Mouse (Mus musculus): ENCODE data around the gene Pik3r6. TPM values are rescaled to one million over a fixed set of nuclear protein-coding genes. Genes with fewer than 3 reads are reported as not detected.

Pik3r6 gene
- total and polyA plus RNA-seq, 2 experiments from 2014 or later, result 1.2 to 1.8 TPM

GRCm38 (mm10) chr11:68489236-68489635 is 13.6 kb upstream of the Pik3r6 start:
- Histone ChIP-seq H3K36me3 (ENCODE audit: insufficient read depth, low read length) (no peaks in the 10 kb centered on the region), H3K4me2 (ENCODE audit: low read depth, low read length, poor library complexity, severe bottlenecking) (no peak overlapping the region), H3K4me3 (ENCODE audit: low read depth, low read length) (no peak overlapping the region), H3K4me1 (ENCODE audit: insufficient read depth, low read length) (no peaks in the 10 kb centered on the region), H3K9ac (replicated peaks; ENCODE audit: low read length, poor library complexity, severe bottlenecking) (no peak overlapping the region), H3K27ac (ENCODE audit: low read depth, low read length) (no peak overlapping the region), H3K27me3 (ENCODE audit: insufficient read depth, low read length) (no peaks in the 10 kb centered on the region), H3K9me3 (ENCODE audit: low read length) (no peaks in the 10 kb centered on the region)
- no peak for ATAC-seq (ENCODE audit: low FRiP score)
- 29% methylated on average over 2 of the region's 2 CpGs for WGBS
- TF ChIP-seq CTCF (IDR thresholded peaks at IDR 0.05), result no peak
- DNase-seq (ENCODE audit: low spot score), result no peak

- no peaks in the 10 kb centered on the region for H3K4me1 ChIP-seq (ENCODE audit: insufficient read depth, low read length)
- ATAC-seq (ENCODE audit: low FRiP score) (no peak), DNase-seq (ENCODE audit: low spot score) (no peak)
- no peak overlapping the region for H3K4me3 ChIP-seq (ENCODE audit: low read depth, low read length)
- H3K4me2 ChIP-seq (ENCODE audit: low read depth, low read length, poor library complexity, severe bottlenecking), result no peak overlapping the region
- H3K9ac ChIP-seq (replicated peaks; ENCODE audit: low read length, poor library complexity, severe bottlenecking), result no peak overlapping the region
- H3K27ac ChIP-seq (ENCODE audit: low read depth, low read length), result no peak overlapping the region
- no peaks in the 10 kb centered on the region for H3K9me3 ChIP-seq (ENCODE audit: low read length)
- H3K36me3 ChIP-seq (ENCODE audit: insufficient read depth, low read length), result no peaks in the 10 kb centered on the region
- WGBS, result 92% methylated on average over 11 of the region's 11 CpGs
- H3K27me3 ChIP-seq (ENCODE audit: insufficient read depth, low read length), result no peaks in the 10 kb centered on the region
- no peak for TF ChIP-seq CTCF (IDR thresholded peaks at IDR 0.05)
Measured at GRCm38 (mm10) chr11:68492592-68492991, 10.2 kb upstream of the Pik3r6 start.

GRCm38 (mm10) chr11:68493760-68494159 is 9.1 kb upstream of the Pik3r6 start:
- Histone ChIP-seq H3K27me3 (ENCODE audit: insufficient read depth, low read length) (no peaks in the 10 kb centered on the region), H3K4me1 (ENCODE audit: insufficient read depth, low read length) (no peaks in the 10 kb centered on the region), H3K27ac (ENCODE audit: low read depth, low read length) (no peak overlapping the region), H3K9me3 (ENCODE audit: low read length) (no peaks in the 10 kb centered on the region), H3K9ac (replicated peaks; ENCODE audit: low read length, poor library complexity, severe bottlenecking) (no peak overlapping the region), H3K4me3 (ENCODE audit: low read depth, low read length) (no peak overlapping the region), H3K4me2 (ENCODE audit: low read depth, low read length, poor library complexity, severe bottlenecking) (no peak overlapping the region), H3K36me3 (ENCODE audit: insufficient read depth, low read length) (no peaks in the 10 kb centered on the region)
- no peak for TF ChIP-seq CTCF (IDR thresholded peaks at IDR 0.05)
- DNase-seq (ENCODE audit: low spot score), result no peak
- WGBS, result 81% methylated on average over 5 of the region's 5 CpGs
- ATAC-seq (ENCODE audit: low FRiP score), result no peak

GRCm38 (mm10) chr11:68497081-68497480 is 5.7 kb upstream of the Pik3r6 start:
- Histone ChIP-seq H3K4me3 (ENCODE audit: low read depth, low read length) (no peak overlapping the region), H3K36me3 (ENCODE audit: insufficient read depth, low read length) (no peaks in the 10 kb centered on the region), H3K9me3 (ENCODE audit: low read length) (no peaks in the 10 kb centered on the region), H3K4me1 (ENCODE audit: insufficient read depth, low read length) (no peaks in the 10 kb centered on the region), H3K27me3 (ENCODE audit: insufficient read depth, low read length) (no peaks in the 10 kb centered on the region), H3K4me2 (ENCODE audit: low read depth, low read length, poor library complexity, severe bottlenecking) (no peak overlapping the region), H3K27ac (ENCODE audit: low read depth, low read length) (no peak overlapping the region), H3K9ac (replicated peaks; ENCODE audit: low read length, poor library complexity, severe bottlenecking) (no peak overlapping the region)
- ATAC-seq (ENCODE audit: low FRiP score) (no peak), DNase-seq (ENCODE audit: low spot score) (no peak)
- WGBS, result 85% methylated on average over 6 of the region's 6 CpGs
- TF ChIP-seq CTCF (IDR thresholded peaks at IDR 0.05), result no peak

- H3K9ac ChIP-seq (replicated peaks; ENCODE audit: low read length, poor library complexity, severe bottlenecking), result no peak overlapping the region
Measured at GRCm38 (mm10) chr11:68498517-68498916, 4.3 kb upstream of the Pik3r6 start.

GRCm38 (mm10) chr11:68498999-68499699 is 3.7 kb upstream of the Pik3r6 start:
- no peaks in the 10 kb centered on the region for H3K9me3 ChIP-seq (ENCODE audit: low read length)
- no peaks in the 10 kb centered on the region for H3K36me3 ChIP-seq (ENCODE audit: insufficient read depth, low read length)
- H3K4me3 ChIP-seq (ENCODE audit: low read depth, low read length), result no peak overlapping the region
- WGBS, result 64% methylated on average over 8 of the region's 8 CpGs
- H3K4me2 ChIP-seq (ENCODE audit: low read depth, low read length, poor library complexity, severe bottlenecking), result no peak overlapping the region
- DNase-seq (ENCODE audit: low spot score) (no peak), ATAC-seq (ENCODE audit: low FRiP score) (no peak)
- TF ChIP-seq CTCF (IDR thresholded peaks at IDR 0.05), result no peak
- no peak overlapping the region for H3K27ac ChIP-seq (ENCODE audit: low read depth, low read length)
- no peak overlapping the region for H3K9ac ChIP-seq (replicated peaks; ENCODE audit: low read length, poor library complexity, severe bottlenecking)
- no peaks in the 10 kb centered on the region for H3K4me1 ChIP-seq (ENCODE audit: insufficient read depth, low read length)
- H3K27me3 ChIP-seq (ENCODE audit: insufficient read depth, low read length), result no peaks in the 10 kb centered on the region

More at GRCm38 (mm10) chr11:68498517-68498916, 4.3 kb upstream of the Pik3r6 start:
- ATAC-seq (ENCODE audit: low FRiP score) (no peak), DNase-seq (ENCODE audit: low spot score) (no peak)
- no peak overlapping the region for H3K4me3 ChIP-seq (ENCODE audit: low read depth, low read length)
- H3K4me2 ChIP-seq (ENCODE audit: low read depth, low read length, poor library complexity, severe bottlenecking), result no peak overlapping the region
- TF ChIP-seq CTCF (IDR thresholded peaks at IDR 0.05), result no peak
- H3K27me3 ChIP-seq (ENCODE audit: insufficient read depth, low read length), result no peaks in the 10 kb centered on the region
- H3K36me3 ChIP-seq (ENCODE audit: insufficient read depth, low read length), result no peaks in the 10 kb centered on the region
- no peaks in the 10 kb centered on the region for H3K9me3 ChIP-seq (ENCODE audit: low read length)
- H3K4me1 ChIP-seq (ENCODE audit: insufficient read depth, low read length), result no peaks in the 10 kb centered on the region
- no peak overlapping the region for H3K27ac ChIP-seq (ENCODE audit: low read depth, low read length)
- WGBS, result 93% methylated on average over 11 of the region's 11 CpGs

Data from midbrain, postnatal 0 days (tissue).